24 mouse cellular contexts compared by ENCODE assay signal in genomic region chr1:88104667-88105430, GRCm38 (mm10). TPM values are rescaled to one million over a fixed set of nuclear protein-coding genes. Genes with fewer than 3 reads are reported as not detected.
DNase-seq lines count a peak whose midpoint lies in the region; ATAC-seq and TF ChIP-seq lines count a peak whose summit lies in the region.
"Had no signal": no experiment of that assay in that cellular context is flagged by ENCODE, and none has a peak within 500 bp of the region (broad histone marks: within the 10 kb centered on the region; RNA-seq: fewer than 3 reads in every experiment).

No protein-coding gene starts in this region.

- H3K9ac ChIP-seq in liver, embryonic 15.5 days, result no peak overlapping the region
- H3K9ac ChIP-seq in stomach, embryonic 16.5 days (ENCODE audit: low read length), result peak overlapping the region; percentile 2
- no peak overlapping the region for H3K9ac ChIP-seq in stomach, postnatal 0 days (ENCODE audit: low read length)
- H3K9ac ChIP-seq: forebrain, embryonic 13.5 days; forebrain, postnatal 0 days; heart, embryonic 15.5 days; hindbrain, embryonic 13.5 days had no signal

- H3K27me3 ChIP-seq in liver, embryonic 15.5 days, result no peaks in the 10 kb centered on the region
- H3K27me3 ChIP-seq in stomach, embryonic 16.5 days (ENCODE audit: control insufficient read depth, insufficient read depth, low read length), result no peaks in the 10 kb centered on the region
- H3K27me3 ChIP-seq in stomach, postnatal 0 days (ENCODE audit: control insufficient read depth, insufficient read depth, low read length), result no peaks in the 10 kb centered on the region
- H3K27me3 ChIP-seq: CH12.LX; forebrain, embryonic 13.5 days; heart, embryonic 15.5 days; hindbrain, embryonic 13.5 days had no signal

- no peak for TF ChIP-seq CTCF in stomach, postnatal 0 days (IDR thresholded peaks at IDR 0.05; ENCODE audit: low read depth)

- DNase-seq in adrenal gland, postnatal 14 days, result peak; percentile 22
- no peak for DNase-seq in adrenal gland, postnatal 36 days
- no peak for DNase-seq in liver
- DNase-seq in stomach, postnatal 0 days (ENCODE audit: low spot score), result no peak
- DNase-seq in frontal cortex, postnatal 14 days (ENCODE audit: low spot score in 2 of 2), result no peak
- DNase-seq: cerebellum, adult 18-20 months; cerebellum, postnatal 10 days; forebrain, postnatal 0 days; gastrocnemius, adult 2 months; gastrocnemius, postnatal 25 days; heart, adult 2 months; heart, postnatal 14 days had no signal

- no peak for ATAC-seq in liver, embryonic 15.5 days (ENCODE audit: insufficient read depth)
- no peak for ATAC-seq in stomach, embryonic 16.5 days (ENCODE audit: insufficient read depth, low FRiP score)
- ATAC-seq in stomach, postnatal 0 days (ENCODE audit: low FRiP score, low TSS enrichment), result no peak
- ATAC-seq: forebrain, embryonic 13.5 days; forebrain, postnatal 0 days; hindbrain, postnatal 0 days had no signal

- WGBS in liver, embryonic 15.5 days (ENCODE audit: insufficient replicate concordance), result 40% methylated on average over 1 of the region's 1 CpGs
- 94% methylated on average over 1 of the region's 1 CpGs for whole genome bisulfite sequencing in stomach, embryonic 16.5 days
- 89% methylated on average over 1 of the region's 1 CpGs for WGBS in stomach, postnatal 0 days

- H3K4me3 ChIP-seq in liver, embryonic 15.5 days (replicated peaks), result no peak overlapping the region
- H3K4me3 ChIP-seq in stomach, embryonic 16.5 days (replicated peaks; ENCODE audit: low read length), result no peak overlapping the region
- H3K4me3 ChIP-seq in stomach, postnatal 0 days (ENCODE audit: low read depth, low read length), result no peak overlapping the region
- H3K4me3 ChIP-seq: embryonic facial prominence, embryonic 10.5 days; forebrain, embryonic 13.5 days; gastrocnemius, adult 2 months; heart, adult 2 months; heart, embryonic 15.5 days; hindbrain, embryonic 13.5 days had no signal

- no peaks in the 10 kb centered on the region for H3K9me3 ChIP-seq in liver, embryonic 15.5 days (replicated peaks)
- H3K9me3 ChIP-seq in stomach, embryonic 16.5 days (replicated peaks; ENCODE audit: control insufficient read depth, low read length), result no peaks in the 10 kb centered on the region
- H3K9me3 ChIP-seq in stomach, postnatal 0 days (ENCODE audit: control insufficient read depth, low read length), result no peaks in the 10 kb centered on the region
- H3K9me3 ChIP-seq: embryonic facial prominence, embryonic 10.5 days; forebrain, embryonic 13.5 days; heart, embryonic 15.5 days; hindbrain, embryonic 13.5 days had no signal

- no peaks in the 10 kb centered on the region for H3K36me3 ChIP-seq in liver, embryonic 15.5 days (replicated peaks)
- H3K36me3 ChIP-seq in stomach, embryonic 16.5 days (ENCODE audit: control insufficient read depth, insufficient read depth, low read length), result no peaks in the 10 kb centered on the region
- no peaks in the 10 kb centered on the region for H3K36me3 ChIP-seq in stomach, postnatal 0 days (ENCODE audit: control insufficient read depth, insufficient read depth, low read length)
- H3K36me3 ChIP-seq: embryonic facial prominence, embryonic 10.5 days; heart, embryonic 15.5 days; hindbrain, embryonic 13.5 days had no signal

- H3K4me2 ChIP-seq in liver, embryonic 15.5 days, result peak overlapping the region; percentile 45; the same call in 1 of the 2 replicates
- H3K4me2 ChIP-seq in stomach, embryonic 16.5 days (ENCODE audit: low read depth, low read length), result peak overlapping the region; percentile 29; the same call in 1 of the 2 replicates
- no peak overlapping the region for H3K4me2 ChIP-seq in stomach, postnatal 0 days (replicated peaks; ENCODE audit: low read depth)
- H3K4me2 ChIP-seq: forebrain, embryonic 13.5 days; heart, embryonic 11.5 days; heart, embryonic 15.5 days; hindbrain, embryonic 13.5 days had no signal

- H3K27ac ChIP-seq in liver, embryonic 15.5 days (replicated peaks), result no peak overlapping the region
- no peak overlapping the region for H3K27ac ChIP-seq in stomach, embryonic 16.5 days (ENCODE audit: low read length)
- no peak overlapping the region for H3K27ac ChIP-seq in stomach, postnatal 0 days (replicated peaks)
- H3K27ac ChIP-seq: embryonic facial prominence, embryonic 10.5 days; forebrain, embryonic 13.5 days; gastrocnemius, adult 2 months; heart, adult 2 months; heart, embryonic 15.5 days; hindbrain, embryonic 13.5 days; hindbrain, postnatal 0 days had no signal

- no peak for TF ChIP-seq EP300 in stomach, postnatal 0 days (optimal IDR thresholded peaks at IDR 0.05)

- H3K4me1 ChIP-seq in liver, embryonic 15.5 days (replicated peaks), result peaks cover 5% of the 10 kb centered on the region
- H3K4me1 ChIP-seq in stomach, embryonic 16.5 days (ENCODE audit: control insufficient read depth, insufficient read depth, low read length), result no peaks in the 10 kb centered on the region
- no peaks in the 10 kb centered on the region for H3K4me1 ChIP-seq in stomach, postnatal 0 days (replicated peaks; ENCODE audit: control insufficient read depth, insufficient read depth)
- H3K4me1 ChIP-seq: embryonic facial prominence, embryonic 10.5 days; forebrain, embryonic 13.5 days; heart, embryonic 15.5 days; hindbrain, embryonic 13.5 days had no signal

RNA-seq across cellular contexts. Expression of gene Ugt1a6b, which starts 1.8 kb away (rescaled TPM):
- total RNA-seq in adrenal gland, postnatal 14 days (2021), result 5.3 and 11.5 TPM in 2 replicates
- 1 to 10 TPM; 3.6 to 7.5 TPM for total RNA-seq in adrenal gland, postnatal 36 days (2021)
- polyA plus RNA-seq in liver, embryonic 15.5 days (2015; fragmentation: Nextera tagmentation; extraction: Ambion mirVana), result 10.9 and 13.6 TPM in 2 replicates
- polyA plus RNA-seq in stomach, embryonic 16.5 days (2015; fragmentation: Nextera tagmentation; extraction: Ambion mirVana), result 4.2 and 5.7 TPM in 2 replicates
- 5.2 and 6.7 TPM in 2 replicates for polyA plus RNA-seq in stomach, postnatal 0 days (2015; fragmentation: Nextera tagmentation; extraction: Ambion mirVana)
- total RNA-seq: hematopoietic stem cell, adult 5-6 weeks had no signal
- polyA plus RNA-seq: embryonic facial prominence, embryonic 10.5 days; heart, embryonic 11.5 days; heart, embryonic 15.5 days; intestine, embryonic 14.5 days had no signal

RNA-seq across cellular contexts. Expression of gene Ugt1a7c, which starts 10.0 kb away (rescaled TPM):
- total RNA-seq in adrenal gland, postnatal 14 days (2021), result 1.9 and 2.6 TPM in 2 replicates
- 1 to 10 TPM; 2.7 to 2.8 TPM for total RNA-seq in adrenal gland, postnatal 36 days (2021)
- 2.8 and 3.1 TPM in 2 replicates for polyA plus RNA-seq in liver, embryonic 15.5 days (2015; fragmentation: Nextera tagmentation; extraction: Ambion mirVana)
- 13.4 and 15.8 TPM in 2 replicates for polyA plus RNA-seq in stomach, embryonic 16.5 days (2015; fragmentation: Nextera tagmentation; extraction: Ambion mirVana)
- polyA plus RNA-seq in stomach, postnatal 0 days (2015; fragmentation: Nextera tagmentation; extraction: Ambion mirVana), result 33.9 and 40.4 TPM in 2 replicates

RNA-seq across cellular contexts. Expression of gene Ugt1a8, which starts 17.2 kb away (rescaled TPM):
- total RNA-seq in adrenal gland, postnatal 14 days (2021), result not detected in 2 replicates
- not detected for total RNA-seq in adrenal gland, postnatal 36 days (2021)
- not detected in 2 replicates for polyA plus RNA-seq in liver, embryonic 15.5 days (2015; fragmentation: Nextera tagmentation; extraction: Ambion mirVana)
- polyA plus RNA-seq in stomach, embryonic 16.5 days (2015; fragmentation: Nextera tagmentation; extraction: Ambion mirVana), result not detected in 2 replicates
- not detected in 2 replicates for polyA plus RNA-seq in stomach, postnatal 0 days (2015; fragmentation: Nextera tagmentation; extraction: Ambion mirVana)
- total RNA-seq: CH12.LX; forebrain, postnatal 0 days; gastrocnemius, adult 2 months; gastrocnemius, postnatal 25 days; heart, adult 2 months; heart, postnatal 14 days; hematopoietic stem cell, adult 5-6 weeks; hindbrain, postnatal 0 days had no signal
- polyA plus RNA-seq: embryonic facial prominence, embryonic 10.5 days; embryonic facial prominence, embryonic 14.5 days; forebrain, embryonic 13.5 days; forebrain, postnatal 0 days; heart, adult 2 months; heart, embryonic 11.5 days; heart, embryonic 15.5 days; hindbrain, embryonic 13.5 days; hindbrain, postnatal 0 days; intestine, embryonic 14.5 days had no signal

RNA-seq across cellular contexts. Expression of gene Ugt1a6a, which starts 29.8 kb away (rescaled TPM):
- 10.5 and 12.8 TPM in 2 replicates for total RNA-seq in adrenal gland, postnatal 14 days (2021)
- total RNA-seq in adrenal gland, postnatal 36 days (2021), result 10 to 100 TPM; 15.0 to 15.7 TPM
- polyA plus RNA-seq in liver, embryonic 15.5 days (2015; fragmentation: Nextera tagmentation; extraction: Ambion mirVana), result 15.4 and 19.2 TPM in 2 replicates
- 35.4 and 45.7 TPM in 2 replicates for polyA plus RNA-seq in stomach, embryonic 16.5 days (2015; fragmentation: Nextera tagmentation; extraction: Ambion mirVana)
- 56.5 and 65.8 TPM in 2 replicates for polyA plus RNA-seq in stomach, postnatal 0 days (2015; fragmentation: Nextera tagmentation; extraction: Ambion mirVana)
- polyA plus RNA-seq: heart, embryonic 11.5 days had no signal

RNA-seq across cellular contexts. Expression of gene Ugt1a9, which starts 34.2 kb away (rescaled TPM):
- 0.30 and 5.9 TPM in 2 replicates for total RNA-seq in adrenal gland, postnatal 14 days (2021)
- total RNA-seq in adrenal gland, postnatal 36 days (2021), result under 1 TPM in 1 of 2 experiments, not detected in 1; 0.26 TPM
- polyA plus RNA-seq in liver, embryonic 15.5 days (2015; fragmentation: Nextera tagmentation; extraction: Ambion mirVana), result 0.36 and 0.59 TPM in 2 replicates
- polyA plus RNA-seq in stomach, embryonic 16.5 days (2015; fragmentation: Nextera tagmentation; extraction: Ambion mirVana), result 2.2 and 2.9 TPM in 2 replicates
- polyA plus RNA-seq in stomach, postnatal 0 days (2015; fragmentation: Nextera tagmentation; extraction: Ambion mirVana), result 0.65 and 1.4 TPM in 2 replicates
- total RNA-seq: CH12.LX; forebrain, postnatal 0 days; gastrocnemius, adult 2 months; gastrocnemius, postnatal 25 days; heart, adult 2 months; heart, postnatal 14 days; hematopoietic stem cell, adult 5-6 weeks; hindbrain, postnatal 0 days had no signal
- polyA plus RNA-seq: embryonic facial prominence, embryonic 10.5 days; embryonic facial prominence, embryonic 14.5 days; forebrain, embryonic 13.5 days; forebrain, postnatal 0 days; heart, adult 2 months; heart, embryonic 11.5 days; heart, embryonic 15.5 days; hindbrain, embryonic 13.5 days; hindbrain, postnatal 0 days had no signal
